Mouse (Mus musculus) hindbrain, postnatal 0 days (tissue): ENCODE measurements around the gene Ccl9. TPM values are rescaled to one million over a fixed set of nuclear protein-coding genes. Genes with fewer than 3 reads are reported as not detected.

Experiments used
- ATAC-seq: fragments of 200-750 bp; cut with Nextera tagmentation; 2 replicates; pipeline ENCODE4 v1.8.0; 2017; ENCODE audit warnings: mild to moderate bottlenecking, moderate TSS enrichment, moderate library complexity
- DNase-seq: peaks from one replicate; pipeline ENCODE4 v3.0.0-alpha.2; 2015; ENCODE audit warnings: low spot score
- H3K27ac ChIP-seq: fragments of 300-500 bp; sonication (generic); 2 replicates; pipeline ENCODE4 v1.5.1; 2014; ENCODE audit warnings: mild to moderate bottlenecking
- H3K27me3 ChIP-seq: fragments of 300-500 bp; sonication (generic); 2 replicates; pipeline ENCODE4 v1.6.1; 2014; ENCODE audit warnings: low read length, mixed read lengths; ENCODE audit not compliant: insufficient read depth
- H3K36me3 ChIP-seq: fragments of 300-500 bp; sonication (generic); 2 replicates; pipeline ENCODE4 v1.6.1; 2014; ENCODE audit warnings: low read length, mixed read lengths; ENCODE audit not compliant: insufficient read depth
- H3K4me1 ChIP-seq: fragments of 300-500 bp; sonication (generic); 2 replicates; pipeline ENCODE4 v1.6.1; 2014; ENCODE audit warnings: antibody characterized with exemption, low read length, mixed read lengths; ENCODE audit not compliant: insufficient read depth
- H3K4me2 ChIP-seq: fragments of 300-500 bp; sonication (generic); 2 replicates; pipeline ENCODE4 v1.6.1; 2014; ENCODE audit warnings: low read depth, mild to moderate bottlenecking, low read length, moderate library complexity, mixed read lengths
- H3K4me3 ChIP-seq: fragments of 300-500 bp; sonication (generic); 2 replicates; pipeline ENCODE4 v1.5.1; 2014; ENCODE audit warnings: low read length
- H3K9ac ChIP-seq: fragments of 300-500 bp; sonication (generic); replicated peaks from 2 replicates; pipeline ENCODE4 v1.6.1; 2014; ENCODE audit warnings: mild to moderate bottlenecking, low read length, moderate library complexity, mixed read lengths
- H3K9me3 ChIP-seq: fragments of 300-500 bp; sonication (generic); 2 replicates; pipeline ENCODE4 v1.6.1; 2016; ENCODE audit warnings: low read length, mixed read lengths
- CTCF ChIP-seq: IDR thresholded peaks from 2 replicates; pipeline ENCODE4 v1.5.1; 2016; ENCODE audit warnings: antibody characterized with exemption, control low read depth, low read depth
- WGBS: fragments of 180-500 bp; shearing (Covaris S2); extraction: QIAGEN DNeasy Blood & Tissue Kit; methylation state at CpG from one replicate; pipeline ENCODE4 v1.1.7; 2014; 5-methylcytosine and 5-hydroxymethylcytosine counted together
- polyA plus RNA-seq: library from polyadenylated mRNA; unstranded; fragments of >200 nt; fragmentation: Nextera tagmentation; extraction: Ambion mirVana; gene quantifications from 2 replicates; pipeline ENCODE4 v1.2.1, GENCODE M21; 2015
- total RNA-seq: library from RNA; depleted of rRNA; stranded (reverse); fragments of >200 nt; gene quantifications from 2 replicates; pipeline ENCODE4 v1.2.3, GENCODE M21; 2014

The Ccl9 gene
- total and polyA plus RNA-seq, 2 experiments from 2014 or later, result 1.9 TPM

GRCm38 (mm10) chr11:83581626-83582610, 3.5 kb upstream of the Ccl9 start:
- ATAC-seq, result no peak
- Histone ChIP-seq H3K9me3 (no peaks in the 10 kb centered on the region), H3K4me3 (no peak overlapping the region), H3K9ac (no peak overlapping the region), H3K4me1 (no peaks in the 10 kb centered on the region), H3K4me2 (no peak overlapping the region), H3K27ac (no peak overlapping the region), H3K27me3 (no peaks in the 10 kb centered on the region), H3K36me3 (no peaks in the 10 kb centered on the region)
- no peak for TF ChIP-seq CTCF
- WGBS, result 78% methylated on average over 4 of the region's 4 CpGs
- DNase-seq, result no peak

- H3K4me1 ChIP-seq, result no peaks in the 10 kb centered on the region
- WGBS, result 46% methylated on average over 1 of the region's 1 CpGs
- no peak overlapping the region for H3K4me2 ChIP-seq
- DNase-seq, result no peak
- H3K4me3 ChIP-seq, result no peak overlapping the region
- H3K9ac ChIP-seq, result no peak overlapping the region
- no peaks in the 10 kb centered on the region for H3K27me3 ChIP-seq
- no peak overlapping the region for H3K27ac ChIP-seq
- H3K36me3 ChIP-seq, result no peaks in the 10 kb centered on the region
- no peak for TF ChIP-seq CTCF
- no peak for ATAC-seq
- no peaks in the 10 kb centered on the region for H3K9me3 ChIP-seq
Measured at GRCm38 (mm10) chr11:83580699-83581232, 2.3 kb upstream of the Ccl9 start.

GRCm38 (mm10) chr11:83578999-83579398, 563 bp upstream of the Ccl9 start:
- Histone ChIP-seq H3K4me1 (no peaks in the 10 kb centered on the region), H3K4me3 (no peak overlapping the region), H3K27ac (no peak overlapping the region), H3K9me3 (no peaks in the 10 kb centered on the region), H3K27me3 (no peaks in the 10 kb centered on the region), H3K9ac (no peak overlapping the region), H3K36me3 (no peaks in the 10 kb centered on the region), H3K4me2 (no peak overlapping the region)
- ATAC-seq (no peak), DNase-seq (no peak)
- 81% methylated on average over 3 of the region's 3 CpGs for WGBS
- TF ChIP-seq CTCF, result no peak

- no peak overlapping the region for H3K9ac ChIP-seq
- H3K27me3 ChIP-seq, result no peaks in the 10 kb centered on the region
- no peak overlapping the region for H3K27ac ChIP-seq
- 88% methylated on average over 4 of the region's 4 CpGs for WGBS
- no peaks in the 10 kb centered on the region for H3K4me1 ChIP-seq
- no peak overlapping the region for H3K4me2 ChIP-seq
- no peaks in the 10 kb centered on the region for H3K36me3 ChIP-seq
- no peak for TF ChIP-seq CTCF
- no peak overlapping the region for H3K4me3 ChIP-seq
- DNase-seq (no peak), ATAC-seq (no peak)
- no peaks in the 10 kb centered on the region for H3K9me3 ChIP-seq
Measured at GRCm38 (mm10) chr11:83576927-83577555, 1.4 kb downstream of the Ccl9 start.

GRCm38 (mm10) chr11:83572834-83573233, 5.6 kb downstream of the Ccl9 start:
- WGBS, result 75% methylated on average over 9 of the region's 9 CpGs
- Histone ChIP-seq H3K4me3 (no peak overlapping the region), H3K4me1 (no peaks in the 10 kb centered on the region), H3K27ac (no peak overlapping the region), H3K9me3 (no peaks in the 10 kb centered on the region), H3K27me3 (no peaks in the 10 kb centered on the region), H3K9ac (no peak overlapping the region), H3K36me3 (no peaks in the 10 kb centered on the region), H3K4me2 (no peak overlapping the region)
- DNase-seq, result no peak
- TF ChIP-seq CTCF, result no peak
- no peak for ATAC-seq

GRCm38 (mm10) chr11:83572223-83572622, 6.2 kb downstream of the Ccl9 start:
- Histone ChIP-seq H3K27me3 (no peaks in the 10 kb centered on the region), H3K4me3 (no peak overlapping the region), H3K9me3 (no peaks in the 10 kb centered on the region), H3K36me3 (no peaks in the 10 kb centered on the region), H3K27ac (no peak overlapping the region), H3K9ac (no peak overlapping the region), H3K4me2 (no peak overlapping the region), H3K4me1 (no peaks in the 10 kb centered on the region)
- 87% methylated on average over 8 of the region's 8 CpGs for WGBS
- DNase-seq, result no peak
- no peak for ATAC-seq
- TF ChIP-seq CTCF, result no peak
